26 mouse cellular contexts compared by ENCODE assay signal in genomic region chr1:40516364-40516763, GRCm38 (mm10). TPM values are rescaled to one million over a fixed set of nuclear protein-coding genes. Genes with fewer than 3 reads are reported as not detected.
DNase-seq lines count a peak whose midpoint lies in the region; ATAC-seq lines count a peak whose summit lies in the region.
"Had no signal": no experiment of that assay in that cellular context is flagged by ENCODE, and none has a peak within 500 bp of the region (broad histone marks: within the 10 kb centered on the region; RNA-seq: fewer than 3 reads in every experiment).

No protein-coding gene starts in this region.

- intact Hi-C loops in left cerebral cortex, postnatal 36 days (cut with DNase I): no loop called here
- intact Hi-C loops in left cerebral cortex, postnatal 14 days (cut with DNase I): no loop called here

- DNase-seq in 3T3-L1 (ENCODE audit: low read depth, low spot score): peak; percentile 33
- peak; percentile 33 for DNase-seq in CD4-positive helper T cell, adult 2 months (ENCODE audit: low read depth, low spot score)
- peak; percentile 65 for DNase-seq in induced T-regulatory cell, adult 2 months (ENCODE audit: low read depth)
- DNase-seq in natural killer cell, adult 2 months (ENCODE audit: low spot score in 2 of 2): peak; percentile 19 to 63
- no peak for DNase-seq in left cerebral cortex, postnatal 36 days (ENCODE audit: low spot score in 2 of 2)
- DNase-seq in left cerebral cortex, postnatal 14 days (ENCODE audit: low spot score in 2 of 2): no peak
- DNase-seq: adrenal gland, postnatal 10 days; cerebellum, adult 11 months; cerebellum, adult 9-10 months; cerebellum, postnatal 36 days; embryo, embryonic 11 days; gastrocnemius, postnatal 36 days; heart, postnatal 14 days; kidney, adult 2 months; kidney, postnatal 36 days; layer of hippocampus, postnatal 36 days; lung, postnatal 36 days; right cerebral cortex, postnatal 14 days; thymus, postnatal 14 days had no signal

- no peak for ATAC-seq in monocyte, adult 5-6 weeks (replicated peaks; ENCODE audit: insufficient number of reproducible peaks, low FRiP score, low TSS enrichment, poor library complexity, severe bottlenecking)
- ATAC-seq: forebrain, embryonic 15.5 days; hindbrain, embryonic 16.5 days; intestine, embryonic 15.5 days; midbrain, embryonic 15.5 days had no signal

RNA-seq across cellular contexts. Expression of gene Il18rap, which starts 1.2 kb away (rescaled TPM):
- total RNA-seq in left cerebral cortex, postnatal 36 days (2021): not detected
- 129 to 500 TPM (median 141 TPM) in 3 replicates for total RNA-seq in monocyte, adult 5-6 weeks (2017)
- not detected for total RNA-seq in left cerebral cortex, postnatal 14 days (2021)
- total RNA-seq: gastrocnemius, adult 18-20 months; gastrocnemius, postnatal 36 days had no signal

RNA-seq across cellular contexts. Expression of gene Il18r1, which starts 51.0 kb away (rescaled TPM):
- total RNA-seq in left cerebral cortex, postnatal 36 days (2021): under 1 TPM in 1 of 2 experiments, not detected in 1; 0.09 TPM
- total RNA-seq in monocyte, adult 5-6 weeks (2017): 83.7 to 308 TPM (median 89.9 TPM) in 3 replicates
- not detected for total RNA-seq in left cerebral cortex, postnatal 14 days (2021)
- total RNA-seq: gastrocnemius, adult 18-20 months; gastrocnemius, postnatal 36 days; layer of hippocampus, adult 8-10 months; layer of hippocampus, postnatal 36 days had no signal

Comparison
In these comparisons a context has a peak if more than half of its experiments do, and no peak if none do; other contexts are left out.
1. DNase-seq: peak in 3T3-L1 (single experiment), CD4-positive helper T cell, adult 2 months (single experiment), induced T-regulatory cell, adult 2 months (single experiment) and natural killer cell, adult 2 months (2 of 2); none in left cerebral cortex, postnatal 36 days (0 of 2) and left cerebral cortex, postnatal 14 days (0 of 2).
2. RNA of gene Il18rap, which starts 1.2 kb away (total RNA-seq): 129 to 500 TPM in monocyte, adult 5-6 weeks; not detected in left cerebral cortex, postnatal 14 days and not detected in left cerebral cortex, postnatal 36 days; every median in the first group is over 100 times any median in the second.
3. RNA of gene Il18r1, which starts 51.0 kb away (total RNA-seq): 83.7 to 308 TPM in monocyte, adult 5-6 weeks; not detected in left cerebral cortex, postnatal 14 days and 0.09 TPM in left cerebral cortex, postnatal 36 days; every median in the first group is over 10 times any median in the second.